Mouse (Mus musculus) lung, embryonic 16.5 days (tissue): ENCODE results near the gene Olfr972. TPM values are rescaled to one million over a fixed set of nuclear protein-coding genes. Genes with fewer than 3 reads are reported as not detected.
"Not testable (repeated sequence)": the region's sequence is repeated elsewhere in the genome, so short reads cannot be mapped to it uniquely, and the experiment has no call there.

Experiments used
- ATAC-seq: fragments of 200-750 bp; cut with Nextera tagmentation; 2 replicates; pipeline ENCODE4 v1.8.0; 2017; ENCODE audit warnings: low read depth, mild to moderate bottlenecking, moderate library complexity
- H3K27ac ChIP-seq: fragments of 300-500 bp; sonication (generic); 2 replicates; pipeline ENCODE4 v1.5.1; 2014; ENCODE audit warnings: mild to moderate bottlenecking, control low read depth, low read length
- H3K27me3 ChIP-seq: fragments of 300-500 bp; sonication (generic); 2 replicates; pipeline ENCODE4 v1.6.1; 2014; ENCODE audit warnings: low read depth, low read length, mixed read lengths; ENCODE audit not compliant: control insufficient read depth, insufficient read depth
- H3K36me3 ChIP-seq: fragments of 300-500 bp; sonication (generic); 2 replicates; pipeline ENCODE4 v1.6.1; 2014; ENCODE audit warnings: low read length; ENCODE audit not compliant: control insufficient read depth, insufficient read depth
- H3K4me1 ChIP-seq: fragments of 300-500 bp; sonication (generic); replicated peaks from 2 replicates; pipeline ENCODE4 v1.6.1; 2014; ENCODE audit warnings: low read length, mixed read lengths; ENCODE audit not compliant: control insufficient read depth, insufficient read depth
- H3K4me2 ChIP-seq: fragments of 300-500 bp; sonication (generic); 2 replicates; pipeline ENCODE4 v1.6.1; 2014; ENCODE audit warnings: low read depth, low read length, control low read depth
- H3K4me3 ChIP-seq: fragments of 300-500 bp; sonication (generic); 2 replicates; pipeline ENCODE4 v1.5.1; 2014; ENCODE audit warnings: mild to moderate bottlenecking, low read length, control low read depth
- H3K9ac ChIP-seq: fragments of 300-500 bp; sonication (generic); 2 replicates; pipeline ENCODE4 v1.6.1; 2014; ENCODE audit warnings: low read length, control low read depth
- H3K9me3 ChIP-seq: fragments of 300-500 bp; sonication (generic); 2 replicates; pipeline ENCODE4 v1.6.1; 2016; ENCODE audit warnings: low read length; ENCODE audit not compliant: control insufficient read depth
- WGBS: fragments of 180-500 bp; shearing (Covaris S2); extraction: QIAGEN DNeasy Blood & Tissue Kit; methylation state at CpG from one replicate; pipeline ENCODE4 v1.1.7; 2014; 5-methylcytosine and 5-hydroxymethylcytosine counted together
- polyA plus RNA-seq: library from polyadenylated mRNA; unstranded; fragments of >200 nt; fragmentation: Nextera tagmentation; extraction: Ambion mirVana; gene quantifications from 2 replicates; pipeline ENCODE4 v1.2.1, GENCODE M21; 2015

The Olfr972 gene
- polyA plus RNA-seq: not detected in 2 replicates

- no peak within 1 kb of the TSS for H3K9ac ChIP-seq
- H3K27ac ChIP-seq: no peak within 1 kb of the TSS
- H3K27me3 ChIP-seq: no peaks in the 10 kb centered on the region
- H3K4me1 ChIP-seq: no peaks in the 10 kb centered on the region
- no peaks in the 10 kb centered on the region for H3K36me3 ChIP-seq
- 62% methylated on average over 2 of the region's 2 CpGs for WGBS
- no peaks in the 10 kb centered on the region for H3K9me3 ChIP-seq
- ATAC-seq: no peak
- H3K4me3 ChIP-seq: no peak within 1 kb of the TSS
- H3K4me2 ChIP-seq: no peak within 1 kb of the TSS
Measured at GRCm38 (mm10) chr9:39866122-39866521, at the start of gene Olfr972. TSS of gene Olfr972 (plus strand) at chr9:39866422.

- not testable (repeated sequence) for H3K27me3 ChIP-seq, H3K4me2 ChIP-seq, H3K36me3 ChIP-seq, H3K4me3 ChIP-seq, ATAC-seq, H3K27ac ChIP-seq, H3K9me3 ChIP-seq, H3K4me1 ChIP-seq, H3K9ac ChIP-seq
- 83% methylated on average over 1 of the region's 2 CpGs for WGBS
Measured at GRCm38 (mm10) chr9:39836576-39836975, 29.6 kb upstream of the Olfr972 start, which contains the start of gene Olfr971. TSS of gene Olfr971 (plus strand) at chr9:39836876.

- H3K27me3 ChIP-seq, H3K36me3 ChIP-seq, H3K4me2 ChIP-seq, ATAC-seq, H3K27ac ChIP-seq, H3K4me3 ChIP-seq, H3K9me3 ChIP-seq, H3K9ac ChIP-seq, H3K4me1 ChIP-seq: not testable (repeated sequence)
- WGBS: 68% methylated on average over 1 of the region's 1 CpGs
Measured at GRCm38 (mm10) chr9:39871986-39872385, 5.8 kb downstream of the Olfr972 start.

- H3K9me3 ChIP-seq, H3K4me3 ChIP-seq, H3K4me2 ChIP-seq, H3K36me3 ChIP-seq, H3K27ac ChIP-seq, H3K27me3 ChIP-seq, H3K4me1 ChIP-seq, ATAC-seq, H3K9ac ChIP-seq: not testable (repeated sequence)
- no CpG with 5 or more reads among the region's 4 CpGs for WGBS
Measured at GRCm38 (mm10) chr9:39877541-39878396, 11.5 kb downstream of the Olfr972 start.

- 72% methylated on average over 6 of the region's 6 CpGs for WGBS
- H3K4me1 ChIP-seq: no peaks in the 10 kb centered on the region
- H3K4me2 ChIP-seq: no peak overlapping the region
- no peaks in the 10 kb centered on the region for H3K36me3 ChIP-seq
- no peak for ATAC-seq
- H3K4me3 ChIP-seq: no peak overlapping the region
- H3K27me3 ChIP-seq: no peaks in the 10 kb centered on the region
- no peaks in the 10 kb centered on the region for H3K9me3 ChIP-seq
- H3K9ac ChIP-seq: no peak overlapping the region
- H3K27ac ChIP-seq: no peak overlapping the region
Measured at GRCm38 (mm10) chr9:39905106-39905505, 38.9 kb downstream of the Olfr972 start.

GRCm38 (mm10) chr9:39907036-39907435 is 40.8 kb downstream of the Olfr972 start, which contains the start of gene Olfr229:
TSS of gene Olfr229 (plus strand) at chr9:39907336.
- Histone ChIP-seq H3K36me3 (no peaks in the 10 kb centered on the region), H3K4me2 (no peak within 1 kb of the TSS), H3K4me1 (no peaks in the 10 kb centered on the region), H3K9ac (no peak within 1 kb of the TSS), H3K27me3 (no peaks in the 10 kb centered on the region), H3K9me3 (no peaks in the 10 kb centered on the region), H3K27ac (no peak within 1 kb of the TSS), H3K4me3 (no peak within 1 kb of the TSS)
- no peak for ATAC-seq
- 54% methylated on average over 2 of the region's 2 CpGs for WGBS

GRCm38 (mm10) chr9:39909939-39910338 is 43.7 kb downstream of the Olfr972 start:
- 71% methylated on average over 3 of the region's 3 CpGs for whole genome bisulfite sequencing
- Histone ChIP-seq H3K27me3 (no peaks in the 10 kb centered on the region), H3K27ac (no peak overlapping the region), H3K9ac (no peak overlapping the region), H3K4me1 (no peaks in the 10 kb centered on the region), H3K9me3 (no peaks in the 10 kb centered on the region), H3K4me3 (no peak overlapping the region), H3K36me3 (no peaks in the 10 kb centered on the region), H3K4me2 (no peak overlapping the region)
- ATAC-seq: no peak

Other genes with a start within 250 kb of the Olfr972 start
- not detected in 2 replicates for gene Olfr960, start 245.0 kb upstream of the Olfr972 start, polyA plus RNA-seq
- gene Olfr961, start 221.3 kb upstream of the Olfr972 start, polyA plus RNA-seq: not detected in 2 replicates
- gene Olfr963, start 199.2 kb upstream of the Olfr972 start, polyA plus RNA-seq: not detected in 2 replicates
- gene Olfr149, start 159.3 kb upstream of the Olfr972 start, polyA plus RNA-seq: not detected in 2 replicates
- gene Olfr965, start 155.1 kb upstream of the Olfr972 start, polyA plus RNA-seq: not detected in 2 replicates
- not detected in 2 replicates for gene Olfr150, start 135.4 kb upstream of the Olfr972 start, polyA plus RNA-seq
- gene Olfr967, start 120.2 kb upstream of the Olfr972 start, polyA plus RNA-seq: not detected in 2 replicates
- gene Olfr968, start 83.2 kb upstream of the Olfr972 start, polyA plus RNA-seq: not detected in 2 replicates
- not detected in 2 replicates for gene Olfr969, start 75.5 kb upstream of the Olfr972 start, polyA plus RNA-seq
- not detected in 2 replicates for gene Olfr970, start 57.6 kb upstream of the Olfr972 start, polyA plus RNA-seq
- not detected in 2 replicates for gene Olfr971, start 29.5 kb upstream of the Olfr972 start, polyA plus RNA-seq
- not detected in 2 replicates for gene Olfr229, start 40.9 kb downstream of the Olfr972 start, polyA plus RNA-seq
- gene Olfr974, start 71.1 kb downstream of the Olfr972 start, polyA plus RNA-seq: not detected in 2 replicates
- not detected in 2 replicates for gene Olfr975, start 85.6 kb downstream of the Olfr972 start, polyA plus RNA-seq
- gene Olfr976, start 94.7 kb downstream of the Olfr972 start, polyA plus RNA-seq: not detected in 2 replicates
- not detected in 2 replicates for gene Olfr978, start 125.7 kb downstream of the Olfr972 start, polyA plus RNA-seq
- gene Olfr979, start 137.0 kb downstream of the Olfr972 start, polyA plus RNA-seq: not detected in 2 replicates
- gene Olfr980, start 143.2 kb downstream of the Olfr972 start, polyA plus RNA-seq: not detected in 2 replicates
- not detected in 2 replicates for gene Olfr981, start 155.0 kb downstream of the Olfr972 start, polyA plus RNA-seq
- not detected in 2 replicates for gene Olfr982, start 207.4 kb downstream of the Olfr972 start, polyA plus RNA-seq
- gene Olfr983, start 227.2 kb downstream of the Olfr972 start, polyA plus RNA-seq: not detected in 2 replicates
- gene Olfr984, start 247.8 kb downstream of the Olfr972 start, polyA plus RNA-seq: not detected in 2 replicates